Mouse (Mus musculus): ENCODE measurements around the gene Prss16. TPM values are rescaled to one million over a fixed set of nuclear protein-coding genes. Genes with fewer than 3 reads are reported as not detected.
"Not testable (repeated sequence)": the region's sequence is repeated elsewhere in the genome, so short reads cannot be mapped to it uniquely, and the experiment has no call there.

Prss16 gene
- polyA plus RNA-seq, 1 experiment from 2014 or later: 0.26 TPM

DNA sequence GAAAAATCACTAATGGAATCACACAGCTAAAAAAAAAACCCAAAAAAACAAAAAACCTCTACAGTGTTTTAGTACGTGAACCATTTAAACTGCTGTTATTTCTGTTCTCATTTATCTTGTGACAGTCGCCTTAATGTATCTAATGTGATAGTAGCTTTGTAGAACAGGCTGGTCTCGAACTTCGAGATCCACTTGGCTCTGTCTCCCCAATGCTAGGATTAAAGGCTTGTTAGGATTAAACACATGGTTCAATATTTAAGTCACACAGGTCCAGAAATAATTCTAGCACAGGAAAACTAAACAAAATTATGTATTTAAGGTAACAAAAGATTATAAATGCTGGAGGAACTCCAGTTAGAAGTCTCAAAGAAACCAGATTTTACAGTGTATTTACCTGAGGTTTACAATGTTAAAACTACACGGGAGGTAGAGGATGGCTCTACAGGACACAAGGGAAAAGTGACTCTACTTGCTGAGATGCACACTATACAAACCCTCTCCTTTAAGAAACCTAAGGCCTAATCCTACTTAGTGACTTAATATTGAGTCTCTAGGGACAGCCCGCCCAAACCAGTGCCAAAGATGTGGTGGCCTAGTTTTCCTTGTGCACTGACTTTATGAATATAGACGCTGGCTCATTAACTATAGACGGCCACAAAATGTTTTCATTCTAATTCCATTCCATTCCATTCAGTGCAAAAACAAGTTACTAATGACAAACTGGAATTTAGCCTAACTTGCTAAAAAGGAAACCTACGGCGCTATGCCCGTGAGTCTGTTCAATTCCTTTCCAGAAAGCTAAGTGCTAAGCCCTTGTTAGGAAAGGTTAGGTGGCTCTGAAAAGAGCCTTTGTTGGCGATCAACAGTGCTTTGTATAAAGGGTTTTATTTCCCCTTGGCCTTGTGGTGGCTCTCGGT is 32.4 kb upstream of the Prss16 start:
- Histone ChIP-seq H3K4me3 (peak overlapping the region; percentile 60), H3K36me3 (replicated peaks) (no peaks in the 10 kb centered on the region), H3K27ac (peak overlapping the region; percentile 96), H3K27me3 (ENCODE audit: poor library complexity, severe bottlenecking) (no peaks in the 10 kb centered on the region), H3K4me1 (peaks cover 46% of the 10 kb centered on the region), H3K9me3 (no peaks in the 10 kb centered on the region)
- 3% methylated on average over 13 of the region's 13 CpGs for WGBS
- DNase-seq (ENCODE audit: extremely low spot score, low spot score): peak; percentile 37

DNA sequence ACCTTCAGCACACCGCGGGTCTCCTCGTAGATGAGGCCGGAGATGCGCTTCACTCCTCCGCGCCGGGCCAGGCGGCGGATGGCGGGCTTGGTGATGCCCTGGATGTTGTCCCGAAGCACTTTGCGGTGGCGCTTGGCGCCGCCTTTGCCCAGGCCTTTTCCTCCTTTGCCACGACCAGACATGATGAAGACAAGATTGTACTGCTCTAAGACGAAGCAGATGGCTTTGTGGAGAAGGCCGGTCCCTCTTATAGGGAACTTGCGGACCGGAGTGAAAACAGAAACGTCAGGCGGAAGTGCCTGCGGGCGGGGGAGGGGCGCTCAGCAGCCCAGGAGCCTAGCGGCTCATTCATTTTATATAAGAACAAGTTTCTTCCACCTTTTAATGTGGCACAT is 31.6 kb upstream of the Prss16 start, which contains the start of gene Hist1h4i:
Gene Hist1h4i (minus strand): TSS at position 221 of the 395 bp plus-strand sequence.
- H3K27me3 ChIP-seq (ENCODE audit: poor library complexity, severe bottlenecking); H3K9me3 ChIP-seq; H3K36me3 ChIP-seq (replicated peaks): not testable (repeated sequence)
- Histone ChIP-seq H3K27ac (peak within 1 kb of the TSS; percentile 96), H3K4me3 (peak within 1 kb of the TSS; percentile 60), H3K4me1 (peaks cover 54% of the 10 kb centered on the region)
- under 1% methylated on average over 26 of the region's 27 CpGs for WGBS
- DNase-seq (ENCODE audit: extremely low spot score, low spot score): peak; percentile 94

GRCm38 (mm10) chr13:22040464-22041141 is 31.1 kb upstream of the Prss16 start:
- no peaks in the 10 kb centered on the region for H3K9me3 ChIP-seq
- peaks cover 54% of the 10 kb centered on the region for H3K4me1 ChIP-seq

DNA sequence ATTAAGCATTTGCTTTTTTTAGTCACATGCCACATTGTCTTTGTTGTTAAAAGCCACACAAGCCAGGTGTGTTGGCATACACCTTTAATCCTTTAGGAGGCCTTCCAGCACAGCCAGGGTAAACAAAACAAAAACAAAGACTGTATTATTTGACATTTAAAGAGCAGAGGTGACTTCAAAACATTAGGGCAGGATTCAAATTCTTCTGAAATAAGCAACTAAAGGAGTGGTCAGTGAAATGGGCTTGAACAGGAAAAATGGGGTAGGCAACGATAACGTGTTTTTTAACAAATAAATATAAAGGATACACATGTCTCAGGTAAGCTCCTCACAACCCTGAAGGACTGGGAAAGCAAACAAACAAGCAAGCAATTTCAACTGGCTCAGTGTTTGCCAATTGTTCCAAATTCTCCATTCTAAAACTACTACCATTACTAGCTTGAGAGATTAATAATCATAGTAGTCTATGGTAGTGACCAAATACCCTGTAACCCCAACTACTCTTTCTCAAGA is 30.5 kb upstream of the Prss16 start:
- peaks cover 50% of the 10 kb centered on the region for H3K4me1 ChIP-seq
- 8% methylated on average over 2 of the region's 2 CpGs for WGBS
- peak overlapping the region; percentile 60 for H3K4me3 ChIP-seq
- no peak for DNase-seq (ENCODE audit: extremely low spot score, low spot score)
- H3K36me3 ChIP-seq (replicated peaks): no peaks in the 10 kb centered on the region
- peak overlapping the region; percentile 96 for H3K27ac ChIP-seq
- no peaks in the 10 kb centered on the region for H3K27me3 ChIP-seq (ENCODE audit: poor library complexity, severe bottlenecking)
- H3K9me3 ChIP-seq: no peaks in the 10 kb centered on the region

More at GRCm38 (mm10) chr13:22040464-22041141, 31.1 kb upstream of the Prss16 start:
- DNase-seq (ENCODE audit: extremely low spot score, low spot score): peak; percentile 68
- Histone ChIP-seq H3K4me3 (peak overlapping the region; percentile 60), H3K27me3 (ENCODE audit: poor library complexity, severe bottlenecking) (no peaks in the 10 kb centered on the region), H3K27ac (peak overlapping the region; percentile 96), H3K36me3 (replicated peaks) (no peaks in the 10 kb centered on the region)
- under 1% methylated on average over 23 of the region's 24 CpGs for WGBS

DNA sequence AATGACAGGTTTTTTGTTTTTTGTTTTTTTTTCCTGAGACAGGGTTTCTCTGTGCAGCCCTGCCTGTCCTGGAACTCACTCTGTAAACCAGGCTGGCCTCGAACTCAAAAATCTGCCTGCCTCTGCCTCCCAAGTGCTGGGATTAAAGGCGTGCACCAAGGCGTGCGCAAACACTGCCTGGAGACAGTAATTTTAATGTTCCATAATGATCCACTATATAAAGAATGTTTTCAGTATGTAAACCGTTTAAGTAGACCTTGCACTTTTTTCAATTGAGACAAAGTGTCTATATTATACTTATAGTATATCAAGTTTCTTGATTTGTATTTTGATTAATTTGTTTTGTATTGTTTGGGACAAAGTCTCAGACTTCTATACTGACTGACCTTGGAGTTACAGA is 29.8 kb upstream of the Prss16 start:
- peak overlapping the region; percentile 96 for H3K27ac ChIP-seq
- H3K4me3 ChIP-seq: peak overlapping the region; percentile 60
- no peaks in the 10 kb centered on the region for H3K27me3 ChIP-seq (ENCODE audit: poor library complexity, severe bottlenecking)
- H3K36me3 ChIP-seq (replicated peaks): no peaks in the 10 kb centered on the region
- H3K4me1 ChIP-seq: peaks cover 46% of the 10 kb centered on the region
- no peak for DNase-seq (ENCODE audit: extremely low spot score, low spot score)
- no peaks in the 10 kb centered on the region for H3K9me3 ChIP-seq
- 73% methylated on average over 5 of the region's 5 CpGs for WGBS

DNA sequence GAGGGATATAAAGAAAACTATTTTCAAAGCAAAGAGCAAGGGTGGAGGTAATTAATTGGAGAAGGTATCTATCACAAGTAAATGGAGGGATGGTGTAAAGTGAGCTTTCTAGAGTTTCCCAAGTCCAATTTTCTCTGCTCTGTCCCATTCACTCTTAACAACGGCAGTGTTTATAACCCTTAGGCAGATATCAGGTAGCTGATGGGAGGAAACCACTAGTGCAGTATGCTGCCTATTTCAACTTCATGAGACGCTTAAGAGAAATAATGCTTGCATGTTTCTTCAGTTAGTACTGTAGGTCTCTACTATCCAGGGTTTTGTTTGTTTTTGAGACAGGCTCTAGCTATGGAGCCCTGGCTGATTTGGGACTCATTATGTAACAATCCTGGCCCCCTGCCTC is 27.9 kb upstream of the Prss16 start:
- H3K27ac ChIP-seq: peak overlapping the region; percentile 96
- H3K4me3 ChIP-seq: peak overlapping the region; percentile 55
- no peaks in the 10 kb centered on the region for H3K36me3 ChIP-seq (replicated peaks)
- H3K4me1 ChIP-seq: peaks cover 57% of the 10 kb centered on the region
- WGBS: 84% methylated on average over 2 of the region's 2 CpGs
- DNase-seq (ENCODE audit: extremely low spot score, low spot score): no peak
- H3K9me3 ChIP-seq: no peaks in the 10 kb centered on the region
- no peaks in the 10 kb centered on the region for H3K27me3 ChIP-seq (ENCODE audit: poor library complexity, severe bottlenecking)

DNA sequence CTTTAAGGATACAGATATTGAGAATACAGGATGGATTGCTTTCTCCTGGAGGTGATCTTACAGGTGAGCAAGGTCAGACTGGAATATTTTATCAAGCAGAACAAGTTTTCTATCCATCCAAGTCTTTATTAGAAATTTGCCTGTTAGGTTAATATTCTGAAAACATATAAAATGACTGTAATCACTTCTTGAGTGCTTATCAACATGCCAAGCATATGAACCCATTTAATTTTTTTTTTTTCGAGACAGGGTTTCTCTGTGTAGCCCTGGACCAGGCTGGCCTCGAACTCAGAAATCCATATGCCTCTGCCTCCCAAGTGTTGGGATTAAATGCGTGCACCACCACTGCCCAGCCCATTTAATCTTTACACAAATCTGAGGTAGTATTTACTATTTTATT is 27.4 kb upstream of the Prss16 start:
- DNase-seq (ENCODE audit: extremely low spot score, low spot score): peak; percentile 27
- H3K4me1 ChIP-seq: peaks cover 56% of the 10 kb centered on the region
- 63% methylated on average over 3 of the region's 3 CpGs for WGBS
- no peaks in the 10 kb centered on the region for H3K36me3 ChIP-seq (replicated peaks)
- no peaks in the 10 kb centered on the region for H3K9me3 ChIP-seq
- no peaks in the 10 kb centered on the region for H3K27me3 ChIP-seq (ENCODE audit: poor library complexity, severe bottlenecking)
- H3K27ac ChIP-seq: peak overlapping the region; percentile 96
- H3K4me3 ChIP-seq: peak overlapping the region; percentile 55

GRCm38 (mm10) chr13:22036149-22036956 is 26.8 kb upstream of the Prss16 start:
- WGBS: 2% methylated on average over 23 of the region's 23 CpGs
- no peaks in the 10 kb centered on the region for H3K9me3 ChIP-seq
- peak; percentile 67 for DNase-seq (ENCODE audit: extremely low spot score, low spot score)
- no peaks in the 10 kb centered on the region for H3K27me3 ChIP-seq (ENCODE audit: poor library complexity, severe bottlenecking)
- H3K4me1 ChIP-seq: peaks cover 50% of the 10 kb centered on the region
- H3K27ac ChIP-seq: peak overlapping the region; percentile 96
- H3K36me3 ChIP-seq (replicated peaks): no peaks in the 10 kb centered on the region
- H3K4me3 ChIP-seq: peak overlapping the region; percentile 55

DNA sequence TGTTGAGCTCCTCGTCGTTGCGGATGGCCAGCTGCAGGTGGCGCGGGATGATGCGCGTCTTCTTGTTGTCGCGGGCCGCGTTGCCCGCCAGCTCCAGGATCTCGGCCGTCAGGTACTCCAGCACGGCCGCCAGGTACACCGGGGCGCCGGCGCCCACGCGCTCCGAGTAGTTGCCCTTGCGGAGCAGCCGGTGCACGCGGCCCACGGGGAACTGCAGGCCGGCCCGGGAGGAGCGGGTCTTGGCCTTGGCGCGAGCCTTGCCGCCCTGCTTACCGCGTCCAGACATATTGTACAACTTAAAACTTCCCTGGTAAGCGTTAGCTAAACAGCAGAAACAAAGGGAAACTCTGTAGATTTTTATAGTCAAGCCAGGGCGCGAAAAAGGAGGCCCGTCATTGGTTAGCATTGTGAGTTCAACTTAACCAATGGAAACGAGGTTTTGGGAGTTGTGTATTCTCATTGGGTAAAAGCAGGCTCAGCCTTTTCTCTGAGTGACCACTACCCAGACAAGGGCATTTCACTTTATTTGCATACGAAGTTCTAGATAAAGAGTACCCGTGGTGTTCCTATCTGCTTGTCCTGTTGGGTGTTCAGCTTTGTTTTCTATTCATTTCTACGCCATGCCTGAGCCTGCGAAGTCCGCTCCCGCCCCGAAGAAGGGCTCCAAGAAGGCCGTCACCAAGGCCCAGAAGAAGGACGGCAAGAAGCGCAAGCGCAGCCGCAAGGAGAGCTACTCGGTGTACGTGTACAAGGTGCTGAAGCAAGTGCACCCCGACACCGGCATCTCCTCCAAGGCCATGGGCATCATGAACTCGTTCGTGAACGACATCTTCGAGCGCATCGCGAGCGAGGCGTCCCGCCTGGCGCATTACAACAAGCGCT is 26.0 kb upstream of the Prss16 start, which contains the start of the genes Hist1h2ah and Hist1h2bk:
Gene Hist1h2ah (minus strand): TSS at position 302 of the 882 bp plus-strand sequence.
Gene Hist1h2bk (plus strand): TSS at position 604 of the 882 bp plus-strand sequence.
- H3K4me3 ChIP-seq: peak within 1 kb of the TSS; percentile 58
- H3K9me3 ChIP-seq; H3K36me3 ChIP-seq (replicated peaks); H3K27me3 ChIP-seq (ENCODE audit: poor library complexity, severe bottlenecking): not testable (repeated sequence)
- H3K4me1 ChIP-seq: peaks cover 47% of the 10 kb centered on the region
- peak within 1 kb of the TSS; percentile 96 for H3K27ac ChIP-seq
- DNase-seq (ENCODE audit: extremely low spot score, low spot score): peak; percentile 88
- WGBS: 0% methylated on average over 29 of the region's 69 CpGs

DNA sequence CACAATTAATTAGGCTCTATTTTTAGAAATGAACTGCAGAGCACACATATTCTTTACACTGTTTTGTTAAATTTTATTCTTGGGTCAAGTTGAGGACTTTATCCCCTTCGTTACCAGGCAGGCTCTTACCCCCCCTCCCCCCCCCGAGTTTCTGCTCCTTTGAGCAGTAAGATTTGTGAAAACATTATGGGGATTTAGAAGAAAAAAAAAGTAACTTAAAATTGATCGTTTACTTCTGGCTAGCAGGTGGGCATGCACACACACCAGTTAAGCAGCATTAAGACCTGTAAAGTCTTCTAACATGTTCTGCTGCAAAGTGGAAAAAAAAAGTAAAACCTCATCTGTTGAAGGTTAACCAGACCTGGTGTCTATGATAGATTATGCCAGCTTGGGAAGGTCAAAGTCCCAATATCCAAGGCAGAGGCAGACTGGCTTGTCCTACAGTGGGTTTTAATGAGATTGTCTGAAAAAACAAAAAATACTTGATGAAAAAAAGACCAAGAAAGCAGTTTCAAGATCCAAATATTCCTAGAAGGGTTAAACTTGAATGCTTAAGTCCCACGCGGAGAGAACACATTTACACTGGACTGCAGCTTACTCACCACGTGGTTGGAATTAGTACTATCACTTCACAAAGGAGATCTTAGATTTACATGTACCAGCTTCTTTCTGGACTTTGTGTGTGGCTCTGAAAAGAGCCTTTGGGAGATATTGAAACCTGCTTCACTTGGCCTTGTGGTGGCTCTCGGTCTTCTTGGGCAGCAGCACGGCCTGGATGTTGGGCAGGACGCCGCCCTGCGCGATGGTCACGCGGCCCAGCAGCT is 25.1 kb upstream of the Prss16 start:
- peak; percentile 50 for DNase-seq (ENCODE audit: extremely low spot score, low spot score)
- Histone ChIP-seq H3K4me1 (peaks cover 39% of the 10 kb centered on the region), H3K27me3 (ENCODE audit: poor library complexity, severe bottlenecking) (no peaks in the 10 kb centered on the region), H3K27ac (peak overlapping the region; percentile 96), H3K36me3 (replicated peaks) (no peaks in the 10 kb centered on the region), H3K9me3 (no peaks in the 10 kb centered on the region), H3K4me3 (peak overlapping the region; percentile 58)
- WGBS: under 1% methylated on average over 14 of the region's 14 CpGs
